Mouse (Mus musculus): ENCODE results near the gene Grin1.

Grin1 gene

DNA sequence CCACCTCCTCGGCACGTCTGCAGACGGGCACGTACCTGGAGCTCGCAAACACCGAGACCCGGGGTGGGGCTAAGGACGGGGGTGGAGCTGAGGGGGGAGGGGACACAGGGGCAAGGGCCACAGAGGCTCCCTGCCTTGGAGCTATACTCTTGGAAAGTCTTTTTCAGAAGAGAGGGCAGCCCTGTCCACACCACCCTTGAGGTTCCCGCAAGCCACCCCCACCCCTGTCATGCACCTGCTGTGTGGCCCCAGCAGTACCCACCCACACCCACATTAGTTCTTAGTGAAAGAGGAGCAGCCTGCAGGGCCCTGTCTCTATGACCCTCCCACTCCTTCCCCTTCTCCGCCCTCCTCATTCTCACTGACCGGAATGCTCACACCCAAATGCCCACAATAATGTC lies 7.5 kb downstream of the Grin1 start:
- no peak for DNase-seq

DNA sequence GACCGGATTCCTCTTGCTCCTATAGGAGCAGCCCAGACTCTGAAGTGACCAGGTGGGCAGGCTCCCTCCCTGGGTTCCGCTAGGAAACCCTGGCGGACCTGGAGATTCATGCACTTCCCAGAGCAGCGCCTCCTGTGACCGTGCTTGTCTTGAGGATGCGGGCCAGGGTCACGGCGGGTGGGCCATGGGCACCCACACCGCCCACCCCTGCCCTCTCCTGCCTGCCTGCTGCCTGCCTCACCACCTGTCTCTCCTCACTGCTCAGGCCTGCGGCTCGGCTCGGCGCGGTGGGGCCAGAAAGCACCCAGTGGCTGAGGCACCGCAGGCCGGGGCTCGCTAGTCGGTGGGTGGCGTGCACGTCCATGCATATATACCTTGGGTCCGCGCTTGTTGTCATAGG lies 8.0 kb downstream of the Grin1 start:
- DNase-seq = no peak

DNA sequence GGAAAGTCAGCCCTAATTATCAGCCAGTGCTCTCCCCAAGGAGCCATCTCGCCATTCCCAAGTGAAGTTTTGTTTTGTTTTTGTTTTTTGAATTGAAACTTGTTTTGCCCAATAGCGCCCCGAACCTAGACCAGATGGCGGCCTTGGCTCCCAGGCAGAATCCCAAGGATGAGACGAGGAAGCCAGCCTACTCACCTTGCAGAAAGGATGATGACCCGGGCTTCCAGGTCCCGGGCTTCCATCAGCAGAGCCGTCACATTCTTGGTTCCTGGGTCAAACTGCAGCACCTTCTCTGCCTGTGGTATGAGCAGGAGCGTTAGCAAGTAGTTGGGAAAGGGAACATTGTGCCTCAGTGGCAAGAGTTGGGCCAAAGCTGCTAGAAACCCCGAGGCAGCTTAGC lies 8.8 kb downstream of the Grin1 start:
- DNase-seq = no peak

DNA sequence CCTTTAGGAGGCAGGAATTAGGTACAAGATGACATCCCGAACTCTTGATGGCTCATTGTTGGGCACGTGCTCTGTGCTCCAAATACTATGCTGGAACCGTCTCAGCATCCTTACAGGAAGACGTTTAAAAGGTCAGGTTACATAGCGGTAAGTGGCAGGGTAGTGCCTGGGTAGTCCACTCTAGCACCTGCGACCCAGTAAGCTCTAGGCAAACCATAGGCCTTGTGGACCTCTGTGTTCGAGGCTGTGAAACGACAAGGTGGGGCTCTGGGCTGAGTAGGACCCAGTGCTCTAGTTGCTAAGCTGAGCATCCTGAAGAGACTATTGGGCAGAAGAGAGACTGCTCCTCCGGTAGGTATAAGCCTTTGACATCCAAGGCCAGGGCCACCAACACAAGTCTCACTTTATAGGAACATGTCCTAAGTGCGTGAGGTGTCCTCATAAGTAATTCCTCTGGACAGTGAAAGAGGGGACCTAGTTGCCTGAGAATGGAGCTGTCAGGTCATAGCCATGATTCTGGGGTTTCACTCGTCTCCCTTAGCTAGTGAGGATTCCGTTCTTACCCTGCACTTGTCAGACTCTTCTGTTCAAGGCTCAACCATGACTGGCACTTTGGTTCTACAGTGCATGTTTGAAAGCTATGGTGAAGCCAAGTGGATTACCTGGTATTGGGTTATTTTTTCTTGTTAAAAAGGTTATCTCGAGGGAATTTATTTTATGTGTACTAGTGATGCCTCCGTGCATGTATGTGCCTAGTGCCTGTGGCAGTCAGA lies 13.2 kb downstream of the Grin1 start:
- peak; percentile 4 for DNase-seq

DNA sequence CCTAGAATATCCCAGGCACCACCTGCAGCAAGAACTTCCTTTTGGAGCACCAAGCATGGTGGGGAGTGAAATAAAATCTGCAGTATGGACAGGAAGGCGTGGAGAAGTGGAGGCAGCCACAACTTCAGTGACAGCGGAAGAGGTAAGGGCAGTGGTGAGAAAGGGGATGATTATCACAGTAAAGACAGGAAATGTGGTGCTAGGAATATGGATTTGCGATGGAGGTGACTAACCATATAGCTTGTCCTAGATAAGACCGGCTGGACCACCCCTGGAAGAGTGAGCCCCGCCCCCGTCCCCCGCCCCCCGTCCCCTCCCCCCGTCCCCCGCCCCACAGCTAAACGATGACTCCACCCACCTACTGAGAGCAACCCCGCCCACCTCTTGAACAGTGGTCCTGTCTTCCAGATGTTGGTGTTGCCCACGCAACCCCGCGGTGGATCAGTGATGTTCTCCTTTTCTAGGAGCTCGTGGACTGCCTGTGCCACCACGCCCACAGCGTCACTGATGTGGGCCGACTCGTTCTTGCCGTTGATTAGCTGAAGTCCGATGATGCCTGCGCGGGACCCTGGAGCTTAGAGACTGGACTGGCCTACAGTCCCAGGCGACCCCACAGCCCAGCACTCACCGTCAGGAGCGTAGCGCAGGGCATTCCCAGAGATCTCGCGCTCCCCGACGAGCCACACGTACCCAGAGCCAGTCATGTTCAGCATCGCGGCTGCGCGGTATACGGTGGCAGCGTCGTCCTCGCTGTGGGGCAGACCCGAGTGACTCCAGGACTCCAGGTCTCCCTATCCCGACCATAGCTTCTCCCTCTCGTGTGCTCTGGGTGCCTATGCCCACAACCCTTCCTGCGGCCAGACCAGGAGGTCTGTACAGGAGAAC lies 14.1 kb downstream of the Grin1 start:
- peak; percentile 43 for DNase-seq

DNA sequence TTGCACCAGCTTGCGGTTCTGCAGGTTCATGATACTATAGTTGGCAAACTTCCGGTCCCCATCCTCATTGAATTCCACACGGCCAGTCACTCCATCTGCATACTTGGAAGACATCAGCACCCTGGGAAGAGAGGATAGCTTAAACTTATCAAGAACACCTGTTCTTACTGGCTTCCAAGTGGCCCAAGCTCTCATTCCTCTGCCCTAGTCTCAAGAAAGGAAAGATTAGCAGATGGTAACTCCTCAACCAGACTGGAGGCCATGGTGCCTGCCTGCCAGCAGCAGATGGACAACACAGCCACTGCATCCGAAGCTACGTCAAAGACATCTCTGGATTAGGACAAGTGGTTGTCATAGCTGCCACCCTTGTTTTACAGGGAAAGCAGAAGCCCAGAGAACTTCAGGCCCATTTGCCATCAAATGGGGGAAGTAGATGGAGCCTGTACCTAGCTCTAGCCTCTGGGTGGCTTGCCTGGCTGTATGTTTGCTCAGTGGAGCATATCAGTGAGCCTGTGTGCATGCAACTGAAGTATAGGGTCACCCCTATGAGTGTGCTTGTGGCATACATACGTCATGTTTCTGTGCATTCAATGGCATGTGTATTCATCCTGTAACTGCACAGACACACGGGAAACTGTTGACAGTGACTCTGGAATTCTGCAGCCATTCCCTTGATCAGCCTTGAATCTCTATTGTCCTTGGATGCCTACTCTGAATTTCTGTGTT lies 14.9 kb downstream of the Grin1 start:
- DNase-seq = peak; percentile 9

DNA sequence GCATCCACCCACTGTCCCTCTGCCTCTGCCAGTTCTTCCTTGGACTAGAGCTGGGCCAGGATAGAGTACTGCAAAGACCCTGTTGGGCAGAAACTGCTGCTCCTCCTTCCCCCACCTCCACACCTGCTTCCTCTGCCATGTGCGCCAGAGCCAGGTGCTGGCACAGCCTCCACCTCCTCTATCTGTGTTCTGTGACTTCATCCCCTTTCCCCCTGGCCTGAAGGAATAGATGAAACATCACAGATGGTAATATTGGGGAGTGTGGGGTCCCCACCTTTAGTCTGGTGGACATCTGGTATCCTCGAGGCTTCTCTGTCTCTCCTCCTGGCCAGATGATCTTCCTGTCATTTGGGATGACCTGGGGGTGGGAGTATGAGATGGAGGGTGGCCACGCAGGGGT lies 15.5 kb downstream of the Grin1 start:
- DNase-seq = peak; percentile 4

DNA sequence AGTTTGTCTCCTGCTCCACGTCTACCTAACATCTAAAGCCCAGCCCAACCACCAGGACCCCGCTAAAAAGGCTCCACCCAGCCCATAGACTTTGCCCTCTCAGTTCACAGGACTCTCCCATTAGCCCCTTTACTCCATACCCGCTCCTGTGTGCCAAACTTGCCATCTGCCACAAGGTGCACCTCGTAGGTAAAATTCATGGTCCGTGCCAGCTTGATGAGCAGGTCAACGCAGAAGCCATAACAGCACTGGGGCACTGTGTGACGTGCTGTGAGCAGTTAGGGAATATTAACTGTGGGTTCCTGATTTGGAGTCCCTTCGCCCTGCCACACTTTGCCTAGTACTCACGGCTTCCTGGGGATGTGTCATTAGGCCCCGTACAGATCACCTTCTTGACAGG lies 20.9 kb downstream of the Grin1 start:
- no peak for DNase-seq

DNA sequence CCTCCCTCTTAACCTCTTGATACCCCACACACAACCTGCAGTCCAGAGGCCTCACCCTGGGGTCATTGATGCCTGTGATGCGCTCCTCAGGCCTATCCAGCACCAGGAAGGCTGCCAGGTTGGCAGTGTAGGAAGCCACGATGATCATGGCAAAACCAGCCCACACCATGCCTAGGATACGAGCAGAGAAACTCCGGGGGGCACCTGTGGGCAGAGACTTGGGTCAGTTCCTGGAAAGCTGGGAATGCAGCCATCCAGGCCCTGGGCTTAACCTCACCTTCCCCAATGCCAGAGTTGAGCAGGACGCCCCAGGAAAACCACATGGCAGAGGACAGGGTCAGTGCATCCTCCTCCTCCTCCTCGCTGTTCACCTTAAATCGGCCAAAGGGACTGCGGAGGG lies 21.9 kb downstream of the Grin1 start:
- DNase-seq = no peak

DNA sequence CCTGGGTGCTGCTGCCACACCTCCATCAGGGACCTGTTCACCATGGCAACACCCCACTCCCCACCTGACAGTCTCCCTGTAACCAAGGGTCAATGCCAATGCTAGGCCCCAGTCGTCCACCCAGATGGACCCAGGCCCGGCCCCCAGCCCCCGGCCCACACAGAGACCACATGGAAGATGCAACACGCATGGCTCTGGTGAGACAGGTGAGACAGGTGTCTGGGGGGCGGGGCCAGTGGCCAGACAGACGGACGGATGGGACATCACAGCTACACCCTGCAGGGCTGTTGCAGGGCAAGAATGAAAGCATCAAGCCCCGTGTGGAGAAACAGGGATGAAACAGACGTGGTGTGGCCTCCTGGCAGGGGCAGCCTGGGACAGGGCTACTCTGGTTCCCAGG lies 25.3 kb downstream of the Grin1 start:
- no peak for DNase-seq

DNA sequence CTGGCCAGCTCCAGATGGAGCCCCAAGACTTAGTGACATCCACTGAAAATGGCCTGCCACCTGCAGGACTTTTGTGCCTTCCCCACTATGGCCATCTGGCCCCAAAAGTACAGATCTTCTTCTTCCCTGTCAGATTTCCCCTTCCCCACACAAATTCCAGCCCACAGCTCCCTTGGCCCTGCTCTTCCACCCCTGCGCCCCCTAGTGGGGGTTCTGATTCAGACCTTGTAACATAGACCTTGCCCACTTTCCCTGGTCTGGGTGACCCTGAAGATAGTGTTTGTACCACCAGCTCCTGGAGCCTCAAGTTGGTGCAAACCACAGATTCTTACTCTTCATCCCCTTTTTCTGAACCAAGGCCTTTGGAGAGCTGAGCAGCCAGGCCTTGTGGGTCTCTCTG lies 26.1 kb downstream of the Grin1 start:
- peak; percentile 64 for DNase-seq

DNA sequence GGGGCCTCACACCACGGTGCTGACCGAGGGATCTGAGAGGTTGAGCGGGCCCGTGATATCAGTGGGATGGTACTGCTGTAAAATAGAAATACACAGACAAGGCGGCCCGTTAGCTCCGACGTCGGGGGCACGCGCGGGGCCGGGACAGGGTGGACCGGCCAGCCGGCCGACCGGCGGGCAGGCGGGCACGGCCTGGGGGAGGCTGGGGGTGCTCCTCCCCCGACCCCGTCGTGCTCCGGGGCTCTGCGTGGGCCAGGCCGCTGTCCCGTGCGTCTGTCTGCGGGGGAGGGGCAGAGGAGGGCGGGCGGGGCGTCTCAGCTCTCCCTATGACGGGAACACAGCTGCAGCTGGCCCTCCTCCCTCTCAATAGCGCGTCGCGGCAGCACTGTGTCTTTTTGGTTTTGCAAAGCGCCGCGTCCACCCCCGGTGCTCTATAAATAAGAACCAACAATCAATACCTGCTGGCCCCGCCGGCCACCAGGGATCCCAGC lies 26.9 kb downstream of the Grin1 start:
- peak; percentile 57 for DNase-seq

DNA sequence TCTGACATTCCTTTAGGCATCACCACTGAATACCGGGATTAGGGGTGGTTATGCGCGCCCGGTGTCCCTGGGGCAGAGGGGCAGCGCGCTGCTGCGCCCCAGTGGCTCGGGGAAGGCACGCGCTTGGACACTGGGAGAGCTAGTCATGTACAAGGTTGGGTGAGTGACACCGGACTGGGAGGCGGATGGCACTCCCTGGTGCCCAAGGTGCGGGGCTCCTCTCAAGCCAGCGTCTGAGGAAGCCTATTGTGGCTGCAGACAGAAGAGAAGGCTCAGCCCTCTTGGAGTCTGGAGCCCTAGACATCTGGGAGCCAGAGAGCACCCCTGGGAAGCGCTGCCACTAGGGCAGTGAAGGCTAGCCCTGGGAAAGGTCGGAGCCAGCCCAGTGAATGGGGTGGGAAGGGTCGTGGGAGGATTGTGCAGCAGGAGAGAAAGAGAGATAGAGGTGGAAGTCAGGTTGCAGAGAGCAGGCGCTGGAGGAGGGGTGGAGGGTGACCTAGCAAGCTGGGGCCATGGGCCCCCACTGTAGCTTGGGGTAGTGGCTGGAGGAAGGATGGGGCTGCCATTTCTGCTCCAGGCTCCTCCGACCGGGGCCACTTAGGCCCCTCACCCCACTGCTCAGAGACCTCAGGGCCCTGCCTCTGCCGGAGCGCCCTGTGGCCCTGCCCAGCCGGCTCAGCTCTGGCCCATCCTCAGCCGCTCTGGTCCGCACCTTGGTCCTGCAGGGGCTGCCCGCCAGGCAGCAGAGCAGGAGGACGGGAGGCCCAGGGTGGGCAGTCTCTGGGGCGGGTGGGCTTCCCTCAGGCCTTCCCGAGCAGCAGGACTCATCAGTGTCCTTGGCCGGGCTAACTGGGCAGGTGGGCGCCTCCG lies 27.6 kb downstream of the Grin1 start:
- no peak for DNase-seq

DNA sequence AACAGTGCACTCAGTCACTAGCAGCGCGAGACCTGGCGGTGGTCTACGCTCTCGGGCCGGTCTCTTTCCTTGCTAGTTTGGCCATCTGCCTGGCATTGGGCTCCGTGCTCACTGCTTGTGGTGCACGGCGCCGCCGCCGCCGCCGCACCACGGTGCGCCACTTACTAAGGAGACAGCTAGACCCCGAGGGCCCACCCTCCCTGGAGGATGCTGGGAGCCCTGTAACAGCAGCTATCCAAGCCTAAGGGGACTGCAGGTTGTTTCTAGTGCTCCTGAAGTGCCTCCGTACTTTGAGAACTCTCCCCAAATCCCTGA lies 28.2 kb downstream of the Grin1 start:
- peak; percentile 59 for DNase-seq

DNA sequence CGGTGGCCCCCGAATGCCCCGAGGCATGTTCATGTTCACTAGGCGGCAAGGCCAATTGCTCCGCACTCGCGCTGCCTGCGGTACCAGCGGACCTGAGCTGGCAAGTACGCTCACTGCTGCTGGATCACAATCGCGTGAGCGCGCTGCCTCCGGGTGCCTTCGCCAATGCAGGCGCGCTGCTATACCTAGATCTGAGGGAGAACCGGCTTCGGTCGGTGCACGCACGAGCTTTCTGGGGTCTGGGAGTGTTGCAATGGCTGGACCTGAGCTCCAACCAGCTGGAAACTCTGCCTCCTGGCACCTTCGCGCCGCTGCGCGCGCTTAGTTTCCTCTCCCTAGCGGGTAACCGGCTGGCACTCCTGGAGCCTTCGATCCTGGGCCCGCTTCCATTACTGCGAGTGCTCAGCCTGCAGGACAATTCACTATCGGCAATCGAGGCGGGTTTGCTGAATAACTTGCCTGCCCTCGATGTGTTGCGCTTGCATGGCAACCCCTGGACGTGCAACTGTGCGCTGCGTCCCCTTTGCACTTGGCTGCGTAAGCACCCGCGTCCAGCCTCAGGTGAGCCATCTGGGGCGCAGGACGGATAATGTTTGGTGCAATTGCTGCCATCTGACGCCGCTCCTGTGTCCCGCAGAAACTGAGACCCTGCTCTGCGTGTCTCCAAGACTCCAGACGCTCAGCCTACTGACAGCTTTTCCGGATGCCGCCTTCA lies 28.7 kb downstream of the Grin1 start:
- DNase-seq = peak; percentile 79

DNA sequence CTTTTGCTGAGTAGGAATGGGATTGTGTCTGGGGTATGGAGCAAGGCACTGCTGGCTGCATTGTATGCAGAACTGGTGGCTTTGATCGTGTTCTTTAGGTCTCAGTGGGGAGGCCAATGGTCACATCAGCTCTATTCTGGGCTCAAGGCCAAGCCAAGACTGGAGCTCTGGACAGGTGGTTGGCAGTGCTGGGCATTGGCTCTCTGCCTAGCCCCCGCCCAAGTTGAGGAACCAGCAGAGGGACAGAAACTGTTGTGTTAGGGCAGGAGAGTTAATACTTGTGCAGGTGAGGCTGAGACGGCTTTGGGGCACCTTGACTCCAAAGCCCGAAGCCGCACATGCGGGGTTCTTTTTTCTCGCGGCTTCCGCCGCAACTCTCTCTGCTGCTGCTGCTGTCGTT lies 29.3 kb downstream of the Grin1 start, which contains the start of gene Lrrc26:
Gene Lrrc26 (plus strand): TSS at position 265 of the 400 bp plus-strand sequence.
- DNase-seq = peak; percentile 14

DNA sequence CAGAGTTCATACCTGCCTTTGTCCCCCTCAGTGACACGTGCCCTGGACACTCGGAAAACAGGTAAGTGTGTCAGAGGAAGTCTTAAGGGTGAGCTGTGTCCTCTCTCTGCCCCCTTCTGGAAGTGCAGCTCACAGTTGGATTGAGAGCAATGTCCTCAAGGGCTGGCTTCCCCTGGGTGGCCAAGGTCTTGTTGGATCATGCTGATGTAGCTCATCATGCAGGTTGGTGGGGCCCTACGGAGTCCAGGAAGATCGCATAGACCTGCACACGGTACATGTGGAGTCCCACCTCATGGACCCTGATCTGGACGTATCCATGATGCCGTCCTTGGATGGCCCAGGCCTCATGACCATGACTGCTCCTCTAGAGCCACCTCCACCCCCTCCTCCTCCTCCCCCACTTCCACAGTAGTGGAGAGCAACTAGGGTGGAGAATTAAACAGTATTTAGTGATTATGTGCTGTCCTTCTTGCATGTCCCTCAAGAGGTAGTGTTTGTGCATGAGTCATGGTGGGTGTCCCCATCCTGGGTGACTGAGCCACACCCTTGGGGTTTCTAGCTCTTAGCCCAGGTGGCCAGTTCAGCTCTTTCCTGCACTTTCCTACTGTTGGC lies 30.1 kb downstream of the Grin1 start:
- DNase-seq = no peak

DNA sequence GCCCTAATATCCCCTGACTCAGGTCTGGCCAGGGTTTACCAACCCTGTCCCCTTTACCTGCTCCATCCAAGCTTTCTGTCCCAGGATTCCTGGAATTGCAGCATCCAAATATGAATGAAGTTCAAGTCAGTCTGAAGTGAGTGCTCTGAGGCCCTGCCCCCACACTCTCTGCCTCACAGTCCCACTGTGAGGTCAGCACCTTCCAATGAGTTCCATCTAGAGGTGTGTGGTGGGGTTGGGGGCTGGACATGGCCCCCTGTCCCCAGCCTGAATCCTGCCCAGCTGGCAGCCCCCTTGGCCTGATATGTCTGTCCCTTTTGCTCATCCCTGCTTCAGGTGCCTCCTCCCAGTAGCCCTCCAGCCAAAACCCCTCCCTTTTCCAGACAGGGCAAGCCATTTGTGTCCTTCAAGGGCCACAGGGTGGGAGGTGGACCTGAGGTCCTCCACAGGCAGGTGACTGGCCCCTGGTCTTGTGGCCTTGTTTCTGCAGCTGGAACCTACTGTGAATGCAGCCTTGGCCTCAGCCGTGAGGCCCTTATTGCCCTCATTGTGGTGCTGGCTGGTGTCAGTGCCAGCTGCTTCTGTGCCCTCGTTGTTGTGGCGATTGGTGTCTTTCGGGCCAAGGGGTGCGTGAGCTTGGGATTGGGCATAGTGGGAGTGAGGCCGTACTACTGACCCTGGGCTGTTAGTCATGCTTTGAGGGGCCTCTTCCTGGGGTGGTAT lies 30.9 kb downstream of the Grin1 start, which contains the start of gene Tmem210:
Gene Tmem210 (plus strand): TSS at position 219 of the 723 bp plus-strand sequence.
- DNase-seq = peak; percentile 19

DNA sequence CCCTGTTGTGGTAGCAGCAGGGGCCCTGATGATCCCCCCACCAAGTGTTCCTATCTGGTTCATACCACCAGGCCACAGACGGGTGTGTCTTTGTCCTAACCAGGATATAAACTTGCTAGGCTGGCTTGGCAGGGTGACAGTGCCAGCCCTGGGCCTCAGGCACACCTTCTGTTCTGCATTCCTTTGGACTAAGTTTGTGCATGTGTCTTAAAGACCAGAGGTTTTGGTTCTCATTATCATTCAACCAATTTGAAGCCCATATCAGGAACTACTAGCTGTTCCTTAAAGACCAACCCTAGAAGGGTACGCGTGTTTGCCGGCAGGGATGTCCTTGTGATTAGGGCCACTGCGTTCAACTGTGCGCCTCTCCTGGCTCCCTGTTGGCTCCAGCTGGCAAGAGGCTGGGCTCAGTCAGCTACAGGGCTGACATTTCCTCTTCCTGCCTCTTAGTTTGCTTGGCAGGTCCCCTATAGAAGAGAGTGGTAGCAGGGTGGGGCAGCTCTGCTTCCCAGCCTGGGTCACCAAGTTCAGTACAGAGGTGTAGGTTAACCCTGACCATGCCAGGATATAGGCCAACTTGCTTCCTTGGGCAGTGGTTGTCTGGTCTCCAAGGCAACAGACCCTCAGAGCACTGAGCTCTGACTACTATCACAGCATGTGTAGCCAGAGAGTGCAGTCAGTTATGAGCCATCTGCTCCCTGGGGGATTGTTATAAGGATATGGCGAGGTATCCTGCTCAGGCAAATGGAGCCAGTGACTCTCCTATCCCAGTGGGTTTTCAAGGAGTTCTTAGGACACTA lies 31.9 kb downstream of the Grin1 start:
- peak; percentile 15 for DNase-seq

DNA sequence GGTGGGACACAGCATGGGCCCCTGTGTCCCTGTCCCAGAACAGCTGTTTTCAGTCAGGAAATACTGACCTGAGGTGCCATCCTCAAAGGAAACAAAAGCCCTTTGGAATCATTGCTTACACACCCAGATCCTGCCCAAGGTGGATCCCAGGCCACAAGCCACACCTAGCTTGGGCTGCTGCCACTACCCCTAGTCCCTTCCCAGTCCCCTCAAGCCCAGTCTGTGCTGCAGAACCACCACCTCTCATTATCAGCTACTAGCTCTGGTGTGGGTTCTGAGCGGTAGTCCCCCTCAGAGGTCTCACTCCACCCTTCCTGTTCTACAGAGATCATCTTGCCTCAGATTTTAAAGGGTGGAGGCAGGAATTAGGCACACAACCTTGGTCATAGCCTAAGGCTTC lies 32.7 kb downstream of the Grin1 start:
- peak; percentile 11 for DNase-seq

All from right cerebral cortex, postnatal 25 days (tissue).